Mouse (Mus musculus) kidney, embryonic 15.5 days (tissue): ENCODE data around the gene Fkbp1b. TPM values are rescaled to one million over a fixed set of nuclear protein-coding genes. Genes with fewer than 3 reads are reported as not detected.
A peak's percentile ranks its signal among the peaks of the same experiment; 100 is the strongest.

Experiments
- ATAC-seq: fragments of 200-750 bp; cut with Nextera tagmentation; replicated peaks from 2 replicates; pipeline ENCODE4 v1.8.0; 2017; ENCODE audit warnings: moderate TSS enrichment; ENCODE audit not compliant: low FRiP score
- H3K27ac ChIP-seq: fragments of 300-500 bp; sonication (generic); 2 replicates; pipeline ENCODE4 v1.5.1; 2015; ENCODE audit warnings: mild to moderate bottlenecking, inconsistent platforms
- H3K27me3 ChIP-seq: fragments of 300-500 bp; sonication (generic); 2 replicates; pipeline ENCODE4 v1.6.1; 2015; ENCODE audit warnings: inconsistent platforms
- H3K36me3 ChIP-seq: fragments of 300-500 bp; sonication (generic); 2 replicates; pipeline ENCODE4 v1.6.1; 2015; ENCODE audit warnings: inconsistent platforms
- H3K4me1 ChIP-seq: fragments of 300-500 bp; sonication (generic); 2 replicates; pipeline ENCODE4 v1.6.1; 2015; ENCODE audit warnings: inconsistent platforms
- H3K4me2 ChIP-seq: fragments of 300-500 bp; sonication (generic); 2 replicates; pipeline ENCODE4 v1.6.1; 2015; ENCODE audit warnings: moderate library complexity, mild to moderate bottlenecking, inconsistent platforms
- H3K4me3 ChIP-seq: fragments of 300-500 bp; sonication (generic); replicated peaks from 2 replicates; pipeline ENCODE4 v1.5.1; 2015; ENCODE audit warnings: mild to moderate bottlenecking, inconsistent platforms
- H3K9ac ChIP-seq: fragments of 300-500 bp; sonication (generic); 2 replicates; pipeline ENCODE4 v1.6.1; 2015; ENCODE audit warnings: mild to moderate bottlenecking, inconsistent platforms
- H3K9me3 ChIP-seq: fragments of 300-500 bp; sonication (generic); replicated peaks from 2 replicates; pipeline ENCODE4 v1.6.1; 2016; ENCODE audit warnings: inconsistent platforms
- WGBS: fragments of 180-500 bp; shearing (Covaris S2); methylation state at CpG from one replicate; pipeline ENCODE4 v1.1.7; 2015; ENCODE audit warnings: mixed read lengths; 5-methylcytosine and 5-hydroxymethylcytosine counted together
- polyA plus RNA-seq: library from polyadenylated mRNA; unstranded; fragments of >200 nt; fragmentation: Nextera tagmentation; extraction: Ambion mirVana; gene quantifications from 2 replicates; pipeline ENCODE4 v1.2.1, GENCODE M21; 2015

Gene Fkbp1b
- polyA plus RNA-seq, 1 experiment from 2014 or later = 8.9 TPM

DNA sequence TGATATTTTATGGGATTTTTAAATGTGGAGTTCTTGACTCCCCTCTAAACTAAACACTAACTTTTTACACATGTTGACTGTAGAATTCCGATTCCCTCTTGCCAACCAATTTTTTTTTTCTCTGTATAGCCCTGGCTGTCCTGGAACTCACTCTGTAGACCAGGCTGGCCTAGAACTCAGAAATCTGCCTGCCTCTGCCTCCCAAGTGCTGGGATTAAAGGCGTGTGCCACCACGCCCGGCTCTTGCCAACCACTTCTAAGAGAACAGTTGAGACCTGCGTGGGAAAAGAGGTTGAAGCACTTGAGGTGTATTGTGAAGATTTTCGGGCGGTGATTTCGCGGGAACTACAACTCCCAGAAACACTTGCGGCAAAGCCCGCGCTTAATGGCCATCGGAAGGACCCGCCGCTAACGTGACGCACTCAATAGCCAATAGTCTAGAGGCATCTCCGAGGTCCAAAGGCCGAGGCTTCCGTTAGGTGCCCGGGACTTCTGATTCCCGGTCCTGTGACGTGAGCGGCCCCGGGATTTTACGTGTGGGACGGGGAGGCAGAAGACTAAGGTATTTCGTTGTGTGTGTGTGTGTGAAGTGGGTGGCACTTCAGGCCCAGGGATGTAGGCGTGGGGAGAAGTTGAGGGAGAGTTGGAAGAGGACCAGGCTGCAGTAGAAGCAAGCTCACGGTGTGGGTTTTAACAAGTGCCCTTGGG, 1.7 kb upstream of the Fkbp1b start, which contains the start of gene Wdcp:
Gene Wdcp, plus strand, starts transcription at position 414 of the 708 bp plus-strand sequence.
- peaks cover 24% of the 10 kb centered on the region; the same call in 1 of the 2 replicates for H3K27me3 ChIP-seq
- peak within 1 kb of the TSS; percentile 98 for H3K4me2 ChIP-seq
- ATAC-seq = peak; percentile 92
- peaks cover 27% of the 10 kb centered on the region for H3K4me1 ChIP-seq
- H3K9me3 ChIP-seq = no peaks in the 10 kb centered on the region
- peak within 1 kb of the TSS; percentile 70 for H3K27ac ChIP-seq
- H3K4me3 ChIP-seq = peak within 1 kb of the TSS; percentile 81
- H3K36me3 ChIP-seq = no peaks in the 10 kb centered on the region
- H3K9ac ChIP-seq = peak within 1 kb of the TSS; percentile 59
- under 1% methylated on average over 30 of the region's 30 CpGs for WGBS

DNA sequence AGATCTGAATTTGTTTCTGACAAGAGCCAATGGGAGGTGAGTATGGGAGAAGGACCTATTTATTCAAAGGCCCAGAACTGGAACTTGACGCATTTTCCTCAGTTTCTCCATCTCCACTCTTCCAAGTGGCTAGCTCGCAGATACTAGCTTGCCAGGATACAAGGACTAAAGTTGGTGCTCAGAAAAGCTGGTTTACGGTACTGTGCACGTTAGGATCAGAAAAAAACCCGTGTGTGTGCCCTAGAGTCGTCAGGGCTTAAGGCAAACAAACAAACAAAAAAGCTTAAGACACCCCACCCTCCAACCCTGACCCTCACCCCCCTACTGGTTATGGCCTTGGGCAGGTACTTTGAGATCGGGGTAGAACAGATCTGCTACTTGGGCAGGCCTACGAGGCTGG, 1.1 kb upstream of the Fkbp1b start:
- WGBS = 85% methylated on average over 8 of the region's 8 CpGs
- Histone ChIP-seq H3K4me1 (peaks cover 27% of the 10 kb centered on the region), H3K36me3 (no peaks in the 10 kb centered on the region), H3K4me2 (peak overlapping the region; percentile 98; the same call in 1 of the 2 replicates), H3K9me3 (no peaks in the 10 kb centered on the region), H3K27me3 (peaks cover 24% of the 10 kb centered on the region; the same call in 1 of the 2 replicates), H3K27ac (no peak overlapping the region), H3K4me3 (no peak overlapping the region), H3K9ac (no peak overlapping the region)
- no peak for ATAC-seq

DNA sequence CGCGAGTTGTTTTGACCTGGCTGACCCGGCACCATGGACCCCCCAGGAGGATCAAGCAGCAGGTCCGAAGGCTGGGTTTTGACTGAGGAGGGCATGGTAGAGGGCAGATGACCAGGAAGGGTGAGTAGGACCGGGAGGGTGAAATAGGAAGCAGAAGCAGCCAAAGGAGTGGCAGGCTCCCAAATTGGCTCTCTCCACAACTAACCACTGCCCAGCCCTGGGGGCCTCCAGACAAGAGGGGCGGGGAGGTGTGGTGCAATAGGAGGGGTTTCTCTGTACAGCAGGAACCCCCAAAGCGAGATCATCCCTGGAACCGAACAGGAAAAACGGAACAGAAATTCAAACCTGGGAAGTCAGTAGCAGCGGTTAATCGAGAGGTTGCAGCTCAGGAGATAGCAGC, 650 bp downstream of the Fkbp1b start:
- H3K9me3 ChIP-seq = no peaks in the 10 kb centered on the region
- peak overlapping the region; percentile 87 for H3K4me3 ChIP-seq
- H3K4me1 ChIP-seq = peaks cover 27% of the 10 kb centered on the region
- no peak for ATAC-seq
- H3K27ac ChIP-seq = peak overlapping the region; percentile 32; the same call in 1 of the 2 replicates
- H3K27me3 ChIP-seq = peaks cover 24% of the 10 kb centered on the region; the same call in 1 of the 2 replicates
- WGBS = 3% methylated on average over 11 of the region's 11 CpGs
- peak overlapping the region; percentile 98 for H3K4me2 ChIP-seq
- no peaks in the 10 kb centered on the region for H3K36me3 ChIP-seq
- H3K9ac ChIP-seq = peak overlapping the region; percentile 78

- no peaks in the 10 kb centered on the region for H3K36me3 ChIP-seq
- H3K4me2 ChIP-seq = no peak overlapping the region; the same call in 1 of the 2 replicates
- no peaks in the 10 kb centered on the region for H3K9me3 ChIP-seq
- WGBS = 57% methylated on average over 6 of the region's 6 CpGs
- H3K4me1 ChIP-seq = peaks cover 27% of the 10 kb centered on the region
- peaks cover 24% of the 10 kb centered on the region; the same call in 1 of the 2 replicates for H3K27me3 ChIP-seq
- H3K4me3 ChIP-seq = peak overlapping the region; percentile 87
- H3K9ac ChIP-seq = no peak overlapping the region
- no peak for ATAC-seq
- no peak overlapping the region for H3K27ac ChIP-seq
Measured at GRCm38 (mm10) chr12:4840010-4840409, 1.4 kb downstream of the Fkbp1b start.

DNA sequence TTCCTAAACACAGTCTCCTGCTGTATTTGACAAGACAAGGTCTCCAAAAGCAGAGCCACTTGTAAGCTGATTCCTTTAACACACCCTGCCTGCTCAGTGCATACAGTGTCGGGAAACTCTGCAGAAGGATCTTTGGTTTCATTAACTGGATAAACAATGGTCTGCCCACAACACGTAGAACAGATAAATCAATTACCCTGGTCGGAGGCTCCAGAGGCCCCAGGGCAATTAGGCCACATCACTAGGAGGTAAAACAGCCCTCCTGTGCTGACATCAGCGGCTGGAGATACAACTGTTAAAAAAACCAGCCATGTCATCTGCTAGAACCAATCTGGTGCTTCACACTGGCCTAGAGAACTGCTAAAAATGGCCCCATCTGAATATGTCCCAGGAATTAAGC, 4.4 kb downstream of the Fkbp1b start:
- Histone ChIP-seq H3K27ac (no peak overlapping the region), H3K4me1 (peaks cover 18% of the 10 kb centered on the region), H3K9me3 (no peaks in the 10 kb centered on the region), H3K9ac (no peak overlapping the region), H3K4me2 (no peak overlapping the region), H3K4me3 (no peak overlapping the region), H3K27me3 (peaks cover 22% of the 10 kb centered on the region; the same call in 1 of the 2 replicates), H3K36me3 (peaks cover 7% of the 10 kb centered on the region)
- ATAC-seq = no peak
- WGBS = 14% methylated on average over 4 of the region's 4 CpGs

DNA sequence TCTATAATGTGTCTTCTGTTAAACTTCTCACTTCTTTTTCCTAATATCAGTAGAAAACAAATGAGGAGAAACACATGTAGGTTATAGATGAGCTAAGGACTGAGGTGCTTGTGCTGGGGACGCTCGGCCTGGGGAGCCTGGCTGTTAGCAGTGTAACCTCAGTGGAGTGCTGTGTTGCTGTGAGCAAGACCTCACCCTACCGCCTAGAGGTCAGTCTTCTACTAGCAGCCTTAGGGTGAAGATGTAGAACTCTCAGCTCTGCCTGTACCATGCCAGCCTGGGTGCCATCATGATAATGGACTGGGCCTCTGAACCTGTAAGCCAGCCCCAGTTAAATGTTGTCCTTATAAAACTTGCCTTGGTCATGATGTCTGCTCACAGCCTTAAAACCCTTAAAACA, 14.1 kb downstream of the Fkbp1b start:
- 79% methylated on average over 3 of the region's 3 CpGs for WGBS
- no peaks in the 10 kb centered on the region for H3K27me3 ChIP-seq
- ATAC-seq = no peak
- no peak overlapping the region for H3K4me3 ChIP-seq
- H3K9me3 ChIP-seq = no peaks in the 10 kb centered on the region
- no peak overlapping the region for H3K27ac ChIP-seq
- no peak overlapping the region for H3K9ac ChIP-seq
- peaks cover 88% of the 10 kb centered on the region for H3K36me3 ChIP-seq
- H3K4me1 ChIP-seq = no peaks in the 10 kb centered on the region
- no peak overlapping the region for H3K4me2 ChIP-seq

- peaks cover 19% of the 10 kb centered on the region for H3K4me1 ChIP-seq
- ATAC-seq = peak; percentile 98
- H3K36me3 ChIP-seq = peaks cover 25% of the 10 kb centered on the region
- H3K9ac ChIP-seq = peak within 1 kb of the TSS; percentile 68
- H3K9me3 ChIP-seq = no peaks in the 10 kb centered on the region
- peak within 1 kb of the TSS; percentile 66 for H3K4me2 ChIP-seq
- H3K27ac ChIP-seq = peak within 1 kb of the TSS; percentile 96
- WGBS = under 1% methylated on average over 49 of the region's 49 CpGs
- H3K27me3 ChIP-seq = no peaks in the 10 kb centered on the region
- peak within 1 kb of the TSS; percentile 90 for H3K4me3 ChIP-seq
Measured at GRCm38 (mm10) chr12:4817361-4818101, 23.9 kb downstream of the Fkbp1b start, which contains the start of gene Sf3b6. Sf3b6 (plus strand) TSS chr12:4817544.

- Histone ChIP-seq H3K4me2 (peak overlapping the region; percentile 66), H3K4me1 (peaks cover 21% of the 10 kb centered on the region), H3K9me3 (no peaks in the 10 kb centered on the region), H3K9ac (peak overlapping the region; percentile 67), H3K27ac (peak overlapping the region; percentile 96), H3K27me3 (no peaks in the 10 kb centered on the region), H3K36me3 (peaks cover 18% of the 10 kb centered on the region), H3K4me3 (peak overlapping the region; percentile 90)
- peak; percentile 80; the same call in 1 of the 2 replicates for ATAC-seq
- WGBS = 8% methylated on average over 24 of the region's 24 CpGs
Measured at GRCm38 (mm10) chr12:4816680-4817360, 24.6 kb downstream of the Fkbp1b start.

GRCm38 (mm10) chr12:4813636-4814035, 27.8 kb downstream of the Fkbp1b start:
- no peak for ATAC-seq
- H3K36me3 ChIP-seq = no peaks in the 10 kb centered on the region
- H3K27me3 ChIP-seq = no peaks in the 10 kb centered on the region
- peaks cover 14% of the 10 kb centered on the region for H3K4me1 ChIP-seq
- H3K4me3 ChIP-seq = no peak overlapping the region
- H3K27ac ChIP-seq = no peak overlapping the region
- WGBS = 86% methylated on average over 4 of the region's 4 CpGs
- no peak overlapping the region for H3K9ac ChIP-seq
- no peaks in the 10 kb centered on the region for H3K9me3 ChIP-seq
- no peak overlapping the region for H3K4me2 ChIP-seq

DNA sequence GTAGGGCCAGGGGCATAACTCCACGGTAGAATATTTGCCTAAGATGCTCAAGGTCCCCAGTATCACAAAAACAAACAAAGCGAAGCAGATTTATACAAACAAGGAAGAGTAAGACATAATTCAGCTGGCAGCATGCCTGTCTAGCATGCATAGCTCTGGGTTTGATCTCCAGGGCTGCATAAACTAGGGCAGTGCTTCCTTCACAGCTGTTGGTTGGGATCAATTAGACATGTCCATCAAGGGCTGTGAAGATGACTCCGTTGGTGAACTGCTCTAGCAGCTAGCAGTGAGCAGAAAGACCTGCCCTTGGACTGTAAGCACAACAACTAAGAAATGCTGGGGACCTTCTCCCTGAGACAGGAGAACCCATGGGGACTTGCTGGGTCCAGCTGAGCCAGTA, 29.7 kb downstream of the Fkbp1b start:
- Histone ChIP-seq H3K9ac (no peak overlapping the region), H3K4me2 (no peak overlapping the region), H3K4me3 (no peak overlapping the region), H3K36me3 (no peaks in the 10 kb centered on the region), H3K27me3 (no peaks in the 10 kb centered on the region), H3K9me3 (no peaks in the 10 kb centered on the region), H3K27ac (no peak overlapping the region), H3K4me1 (peaks cover 9% of the 10 kb centered on the region)
- ATAC-seq = peak; percentile 67; the same call in 1 of the 2 replicates
- WGBS = 50% methylated on average over 3 of the region's 3 CpGs

- Histone ChIP-seq H3K4me2 (no peak overlapping the region), H3K9ac (no peak overlapping the region), H3K27me3 (no peaks in the 10 kb centered on the region), H3K4me1 (peaks cover 5% of the 10 kb centered on the region; the same call in 1 of the 2 replicates), H3K9me3 (no peaks in the 10 kb centered on the region), H3K36me3 (no peaks in the 10 kb centered on the region), H3K4me3 (no peak overlapping the region), H3K27ac (no peak overlapping the region)
- ATAC-seq = no peak
- 68% methylated on average over 4 of the region's 4 CpGs for WGBS
Measured at GRCm38 (mm10) chr12:4811036-4811435, 30.4 kb downstream of the Fkbp1b start.
